ENCODE assay signal across 26 mouse cellular contexts in the genomic region with DNA sequence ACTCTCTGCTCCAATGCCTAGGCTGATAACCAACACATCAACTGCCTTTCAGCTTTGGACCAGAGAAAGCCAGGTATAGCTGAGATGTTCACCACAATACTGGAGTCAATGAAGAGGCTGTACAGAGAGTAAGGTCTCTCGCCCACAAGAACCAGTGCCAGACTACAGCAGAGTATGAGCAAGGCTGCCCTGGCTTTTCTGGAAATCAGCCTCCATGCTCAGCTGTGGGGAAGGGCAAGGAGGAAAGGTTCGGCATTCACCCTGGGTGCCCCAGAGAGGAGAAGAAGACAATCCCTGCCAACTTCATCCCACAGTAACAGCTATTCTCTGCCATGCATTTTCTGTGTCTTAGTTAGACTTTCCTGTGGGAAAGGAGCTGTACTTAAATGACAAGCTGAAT. TPM values are rescaled to one million over a fixed set of nuclear protein-coding genes. Genes with fewer than 3 reads are reported as not detected.
DNase-seq lines count a peak whose midpoint lies in the region; ATAC-seq and TF ChIP-seq lines count a peak whose summit lies in the region.
"Had no signal": no experiment of that assay in that cellular context is flagged by ENCODE, and none has a peak within 500 bp of the region (broad histone marks: within the 10 kb centered on the region; RNA-seq: fewer than 3 reads in every experiment).

No protein-coding gene starts in this region.

- no peaks in the 10 kb centered on the region for H3K9me3 ChIP-seq in intestine, embryonic 14.5 days (ENCODE audit: control insufficient read depth, low read length)
- no peaks in the 10 kb centered on the region for H3K9me3 ChIP-seq in intestine, postnatal 0 days (ENCODE audit: control insufficient read depth)
- H3K9me3 ChIP-seq in intestine, embryonic 16.5 days (ENCODE audit: control insufficient read depth, low read length): no peaks in the 10 kb centered on the region
- H3K9me3 ChIP-seq: embryonic facial prominence, embryonic 15.5 days; forebrain, embryonic 10.5 days; heart, embryonic 10.5 days; hindbrain, embryonic 12.5 days had no signal

- peak; percentile 15 for DNase-seq in cerebellum, adult 11-12 months
- DNase-seq in cerebellum, adult 11 months: no peak
- no peak for DNase-seq in intestine, embryonic 14.5 days (ENCODE audit: low spot score)
- peak; percentile 34 to 65 for DNase-seq in cerebellum, postnatal 14 days
- no peak for DNase-seq in kidney, adult 9 months
- no peak for DNase-seq in T-cell, adult 2 months (ENCODE audit: low spot score)
- DNase-seq: adrenal gland, postnatal 14 days; gastrocnemius, postnatal 10 days; heart, adult 18-20 months; heart, postnatal 10 days; heart, postnatal 4 days had no signal

- no peak overlapping the region for H3K4me2 ChIP-seq in intestine, embryonic 14.5 days (ENCODE audit: low read length)
- no peak overlapping the region for H3K4me2 ChIP-seq in intestine, postnatal 0 days (replicated peaks; ENCODE audit: low read depth)
- H3K4me2 ChIP-seq in intestine, embryonic 16.5 days (ENCODE audit: low read depth, low read length): no peak overlapping the region
- H3K4me2 ChIP-seq: embryonic facial prominence, embryonic 15.5 days; hindbrain, embryonic 12.5 days had no signal

- no peak overlapping the region for H3K4me3 ChIP-seq in intestine, embryonic 14.5 days (ENCODE audit: low read depth, low read length)
- no peak overlapping the region for H3K4me3 ChIP-seq in intestine, postnatal 0 days (ENCODE audit: low read depth, low read length)
- no peak overlapping the region for H3K4me3 ChIP-seq in intestine, embryonic 16.5 days (ENCODE audit: low read length)
- H3K4me3 ChIP-seq: embryonic facial prominence, embryonic 15.5 days; erythroblast, embryonic 14.5 days; forebrain, embryonic 10.5 days; heart, embryonic 10.5 days; hindbrain, embryonic 12.5 days had no signal

- no peak for ATAC-seq in intestine, embryonic 14.5 days (replicated peaks; ENCODE audit: low FRiP score, low TSS enrichment, low read depth)
- ATAC-seq in intestine, postnatal 0 days: no peak
- no peak for ATAC-seq in intestine, embryonic 16.5 days
- ATAC-seq: activated CD4-positive, CD25-positive, alpha-beta regulatory T cell, adult 4 months; forebrain, embryonic 14.5 days; hindbrain, embryonic 16.5 days; inflammation-experienced regulatory T-cells, adult 6 months had no signal

- H3K4me1 ChIP-seq in intestine, embryonic 14.5 days (replicated peaks; ENCODE audit: control insufficient read depth, insufficient read depth, low read length): peaks cover 3% of the 10 kb centered on the region; the same call in 1 of the 2 replicates
- H3K4me1 ChIP-seq in intestine, postnatal 0 days (replicated peaks; ENCODE audit: control insufficient read depth, insufficient read depth, low read length): no peaks in the 10 kb centered on the region
- no peaks in the 10 kb centered on the region for H3K4me1 ChIP-seq in intestine, embryonic 16.5 days (ENCODE audit: control insufficient read depth, insufficient read depth, low read length)
- H3K4me1 ChIP-seq: embryonic facial prominence, embryonic 15.5 days; forebrain, embryonic 10.5 days; heart, embryonic 10.5 days; hindbrain, embryonic 12.5 days had no signal

- no peaks in the 10 kb centered on the region for H3K36me3 ChIP-seq in intestine, embryonic 14.5 days (ENCODE audit: control insufficient read depth, insufficient read depth, low read length)
- H3K36me3 ChIP-seq in intestine, postnatal 0 days (ENCODE audit: control insufficient read depth, insufficient read depth): no peaks in the 10 kb centered on the region
- no peaks in the 10 kb centered on the region for H3K36me3 ChIP-seq in intestine, embryonic 16.5 days (ENCODE audit: control insufficient read depth, insufficient read depth, low read length)
- H3K36me3 ChIP-seq: embryonic facial prominence, embryonic 15.5 days; forebrain, embryonic 10.5 days; heart, embryonic 10.5 days; hindbrain, embryonic 12.5 days had no signal

- no peak for TF ChIP-seq CTCF in intestine, postnatal 0 days (IDR thresholded peaks at IDR 0.05; ENCODE audit: low read depth)

- peak overlapping the region; percentile 51; the same call in 1 of the 2 replicates for H3K27ac ChIP-seq in intestine, embryonic 14.5 days (ENCODE audit: low read depth)
- no peak overlapping the region for H3K27ac ChIP-seq in intestine, postnatal 0 days (ENCODE audit: low read depth, low read length)
- peak overlapping the region; percentile 44 for H3K27ac ChIP-seq in intestine, embryonic 16.5 days (ENCODE audit: low read length)
- H3K27ac ChIP-seq: embryonic facial prominence, embryonic 15.5 days; forebrain, embryonic 10.5 days; heart, embryonic 10.5 days; hindbrain, embryonic 12.5 days had no signal

- H3K9ac ChIP-seq in intestine, embryonic 14.5 days (ENCODE audit: low read length): no peak overlapping the region
- no peak overlapping the region for H3K9ac ChIP-seq in intestine, postnatal 0 days (ENCODE audit: low read depth, low read length)
- H3K9ac ChIP-seq in intestine, embryonic 16.5 days (ENCODE audit: low read depth, low read length): no peak overlapping the region
- H3K9ac ChIP-seq: embryonic facial prominence, embryonic 15.5 days; hindbrain, embryonic 12.5 days had no signal

- no peaks in the 10 kb centered on the region for H3K27me3 ChIP-seq in intestine, embryonic 14.5 days (replicated peaks; ENCODE audit: control insufficient read depth, insufficient read depth, low read length)
- H3K27me3 ChIP-seq in intestine, postnatal 0 days (replicated peaks; ENCODE audit: control insufficient read depth, insufficient read depth, low read length): no peaks in the 10 kb centered on the region
- H3K27me3 ChIP-seq in intestine, embryonic 16.5 days (replicated peaks; ENCODE audit: control insufficient read depth, insufficient read depth, low read length): no peaks in the 10 kb centered on the region
- H3K27me3 ChIP-seq: embryonic facial prominence, embryonic 15.5 days; hindbrain, embryonic 12.5 days had no signal

- WGBS in intestine, embryonic 14.5 days: 58% methylated on average over 2 of the region's 2 CpGs
- WGBS in intestine, postnatal 0 days: 71% methylated on average over 2 of the region's 2 CpGs
- WGBS in intestine, embryonic 16.5 days: 55% methylated on average over 2 of the region's 2 CpGs

RNA-seq across cellular contexts. Expression of a gene that starts 38.1 kb away (rescaled TPM):
- 0.09 TPM in 1 of 2 replicates, not detected in the other for polyA plus RNA-seq in intestine, embryonic 14.5 days (2014; fragmentation: Nextera tagmentation; extraction: Ambion mirVana)
- not detected in 2 replicates for polyA plus RNA-seq in intestine, postnatal 0 days (2015; fragmentation: Nextera tagmentation; extraction: Ambion mirVana)
- not detected in 2 replicates for polyA plus RNA-seq in intestine, embryonic 16.5 days (2015; fragmentation: Nextera tagmentation; extraction: Ambion mirVana)
- polyA plus RNA-seq: activated CD4-positive, CD25-positive, alpha-beta regulatory T cell, adult 4 months; C2C12; embryonic facial prominence, embryonic 11.5 days; embryonic facial prominence, embryonic 15.5 days; erythroblast, embryonic 14.5 days; forebrain, embryonic 10.5 days; forebrain, embryonic 14.5 days; heart, embryonic 10.5 days; heart, embryonic 14.5 days; hindbrain, embryonic 12.5 days; hindbrain, embryonic 16.5 days; inflammation-experienced regulatory T-cells, adult 6 months; kidney, embryonic 14.5 days had no signal

Comparison
In these comparisons a context has a peak if more than half of its experiments do, and no peak if none do; other contexts are left out.
1. DNase-seq: peak in cerebellum, adult 11-12 months (single experiment) and cerebellum, postnatal 14 days (2 of 2); none in cerebellum, adult 11 months (single experiment), intestine, embryonic 14.5 days (single experiment), kidney, adult 9 months (single experiment) and T-cell, adult 2 months (single experiment).